Mouse (Mus musculus): ENCODE measurements around the gene Itpkc. TPM values are rescaled to one million over a fixed set of nuclear protein-coding genes. Genes with fewer than 3 reads are reported as not detected.

The Itpkc gene
- total RNA-seq, 2 experiments from 2014 or later, result 4.6 to 5.3 TPM

- no peak for DNase-seq
These were observed 7.3 kb upstream of the Itpkc start for GRCm38 (mm10) chr7:27235726-27236125.

- DNase-seq, result no peak
These were observed 4.8 kb upstream of the Itpkc start for GRCm38 (mm10) chr7:27233300-27233699.

- DNase-seq, result peak; percentile 95
These were observed 4.4 kb upstream of the Itpkc start, which contains the start of gene Coq8b for GRCm38 (mm10) chr7:27232781-27233281. Gene Coq8b (plus strand): TSS chr7:27233023.

- DNase-seq, result peak; percentile 45
These were observed 3.4 kb upstream of the Itpkc start for GRCm38 (mm10) chr7:27231693-27232331.

GRCm38 (mm10) chr7:27230781-27231180 is 2.3 kb upstream of the Itpkc start:
- no peak for DNase-seq

- DNase-seq, result no peak
These were observed 404 bp upstream of the Itpkc start for GRCm38 (mm10) chr7:27228865-27229264.

GRCm38 (mm10) chr7:27227676-27228075 is 785 bp downstream of the Itpkc start:
- no peak for DNase-seq

- DNase-seq, result no peak
These were observed 1.2 kb downstream of the Itpkc start for GRCm38 (mm10) chr7:27227276-27227675.

- no peak for DNase-seq
These were observed 3.4 kb downstream of the Itpkc start for GRCm38 (mm10) chr7:27224877-27225575.

- no peak for DNase-seq
These were observed 5.9 kb downstream of the Itpkc start for GRCm38 (mm10) chr7:27222538-27222937.

- no peak for DNase-seq
These were observed 6.5 kb downstream of the Itpkc start for GRCm38 (mm10) chr7:27221939-27222338.

- no peak for DNase-seq
These were observed 8.5 kb downstream of the Itpkc start for GRCm38 (mm10) chr7:27219937-27220336.

- no peak for DNase-seq
These were observed 9.9 kb downstream of the Itpkc start for GRCm38 (mm10) chr7:27218586-27218985.

GRCm38 (mm10) chr7:27212626-27213025 is 15.8 kb downstream of the Itpkc start:
- no peak for DNase-seq

GRCm38 (mm10) chr7:27203730-27204449 is 24.6 kb downstream of the Itpkc start:
- DNase-seq, result no peak

- DNase-seq, result no peak
These were observed 29.7 kb downstream of the Itpkc start for GRCm38 (mm10) chr7:27198779-27199178.

GRCm38 (mm10) chr7:27198355-27198754 is 30.1 kb downstream of the Itpkc start:
- DNase-seq, result no peak

GRCm38 (mm10) chr7:27197634-27198033 is 30.8 kb downstream of the Itpkc start:
- no peak for DNase-seq

- no peak for DNase-seq
These were observed 31.3 kb downstream of the Itpkc start for GRCm38 (mm10) chr7:27197136-27197535.

GRCm38 (mm10) chr7:27195681-27196611 is 32.5 kb downstream of the Itpkc start, which contains the start of the genes BC024978 and Snrpa:
Gene BC024978 (plus strand): TSS chr7:27195781.
Gene Snrpa (minus strand): TSS chr7:27196271.
- peak; percentile 94 for DNase-seq

- DNase-seq, result no peak
These were observed 34.7 kb downstream of the Itpkc start for GRCm38 (mm10) chr7:27193731-27194130.

- no peak for DNase-seq
These were observed 36.0 kb downstream of the Itpkc start for GRCm38 (mm10) chr7:27192434-27192833.

Measured in heart, postnatal 4 days (tissue).